Mouse (Mus musculus) gastrocnemius, postnatal 36 days (tissue): ENCODE measurements around the gene F2. TPM values are rescaled to one million over a fixed set of nuclear protein-coding genes. Genes with fewer than 3 reads are reported as not detected.
A peak's percentile ranks its signal among the peaks of the same experiment; 100 is the strongest.

ENCODE experiments used
- DNase-seq, 2 experiments: peaks; one replicate each; pipeline ENCODE4 v3.0.0; 2022
- intact Hi-C: fragments of 180-260 bp; cut with DNase I; formaldehyde crosslinking; loops from one replicate; pipeline ENCODE4 v1.15.1; 2025
- long read RNA-seq, 2 experiments: library from polyadenylated mRNA; stranded (forward); transcript quantifications; one replicate each; pipeline ENCODE4 v2.0.0; 2021
- total RNA-seq, 2 experiments: library from RNA; stranded (reverse); gene quantifications; 2 replicates each; pipeline ENCODE4 v1.2.3; 2021

Gene F2
- under 1 TPM in 1 of 2 experiments, not detected in 1; 0.46 TPM for total RNA-seq
- long read RNA-seq, experiment 1: 0 reads
- long read RNA-seq, experiment 2: 0 reads

- DNase-seq: no peak
- intact Hi-C loops: no loop called here
Observed at GRCm38 (mm10) chr2:91636229-91636628, at the start of gene F2. F2 (minus strand) TSS chr2:91636414.

GRCm38 (mm10) chr2:91683919-91684318, 47.7 kb upstream of the F2 start:
- intact Hi-C loops: no loop called here
- no peak for DNase-seq

DNA sequence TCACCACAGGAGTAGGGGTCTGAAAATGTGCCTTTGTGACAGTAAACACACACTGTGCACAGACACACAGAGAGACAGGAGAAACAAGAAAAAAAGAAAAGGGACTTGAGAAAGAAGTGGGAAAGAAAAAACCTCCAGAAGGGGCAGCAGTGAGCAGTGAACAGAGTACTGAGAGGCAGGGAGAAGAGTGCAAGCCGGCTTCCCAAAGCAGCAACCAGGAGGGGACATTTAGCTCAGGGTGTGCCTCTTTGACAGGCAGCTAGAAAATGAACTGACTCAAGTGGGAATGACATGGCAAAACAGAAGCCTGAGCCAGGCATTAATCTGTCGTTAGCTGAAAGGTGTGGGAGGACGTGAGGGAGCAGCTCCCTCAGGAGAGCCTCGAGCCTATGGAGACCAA, 46.6 kb upstream of the F2 start:
- intact Hi-C loops: no loop called here
- peak in 1 of 2 experiments; percentile 42 for DNase-seq

DNA sequence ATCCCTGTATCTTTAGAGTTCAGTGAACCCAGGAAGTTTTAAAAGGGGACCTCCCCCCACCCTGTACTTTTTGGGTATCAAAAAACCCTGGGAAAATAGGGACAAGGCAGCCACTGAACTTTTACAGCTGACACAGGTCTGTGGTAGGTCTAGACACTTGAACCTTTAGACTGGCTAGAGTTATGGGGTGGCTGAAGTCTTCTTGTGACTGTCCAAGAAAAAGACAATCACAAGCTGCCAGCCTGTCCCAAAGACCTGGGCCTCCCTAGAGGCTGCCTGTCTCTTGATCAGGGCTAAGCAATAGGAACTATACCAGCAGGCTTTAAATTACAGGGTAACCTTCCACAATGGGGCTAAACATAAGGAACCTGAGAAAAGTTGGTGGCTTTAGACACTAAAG, 40.7 kb upstream of the F2 start:
- intact Hi-C loops: no loop called here

DNA sequence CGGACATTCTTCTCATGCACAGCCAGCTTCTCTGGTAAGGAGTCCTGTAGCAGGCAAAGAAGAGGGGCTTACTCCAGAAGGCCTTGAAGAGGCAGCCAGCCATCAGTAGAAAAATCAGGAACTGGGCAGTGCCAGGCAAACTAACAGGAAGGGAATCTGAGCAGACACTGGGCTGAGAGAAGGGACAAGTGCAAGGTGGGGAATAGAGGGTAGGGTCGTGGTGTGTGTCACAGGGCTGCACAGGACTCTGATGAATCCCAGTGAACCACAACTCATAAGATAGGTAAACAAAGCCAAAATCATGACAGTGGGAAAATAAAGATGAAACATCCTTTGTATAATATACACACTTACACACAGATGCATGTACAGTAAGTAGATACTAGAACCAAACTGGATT, 40.2 kb upstream of the F2 start:
- DNase-seq: no peak
- intact Hi-C loops: no loop called here

More for the DNA sequence above, 40.7 kb upstream of the F2 start:
- no peak for DNase-seq

DNA sequence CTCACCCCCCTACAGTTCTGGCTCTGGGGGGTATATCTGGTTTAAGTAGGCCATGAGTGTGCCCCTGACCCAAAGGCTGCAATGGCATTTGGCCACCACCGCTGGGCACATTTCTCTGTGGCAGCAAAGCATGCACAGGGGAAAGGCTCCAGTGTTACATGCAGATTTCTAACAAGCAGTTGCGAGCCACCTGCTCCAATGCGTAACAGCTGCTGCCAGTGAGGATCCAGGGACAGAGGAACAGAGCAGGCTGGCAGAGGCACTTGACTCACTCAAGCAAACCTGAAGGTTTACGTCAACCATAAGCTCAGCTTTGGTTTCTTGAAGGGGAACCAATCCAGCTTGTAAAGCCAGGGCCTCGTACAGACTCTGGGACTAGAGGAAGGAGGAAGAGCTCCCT, 38.7 kb upstream of the F2 start:
- peak in 1 of 2 experiments; percentile 6 for DNase-seq
- intact Hi-C loops: no loop called here

- no peak for DNase-seq
- intact Hi-C loops: no loop called here
Observed at GRCm38 (mm10) chr2:91673587-91673986, 37.4 kb upstream of the F2 start.

- intact Hi-C loops: no loop called here
Observed at GRCm38 (mm10) chr2:91670038-91670437, 33.8 kb upstream of the F2 start.

DNA sequence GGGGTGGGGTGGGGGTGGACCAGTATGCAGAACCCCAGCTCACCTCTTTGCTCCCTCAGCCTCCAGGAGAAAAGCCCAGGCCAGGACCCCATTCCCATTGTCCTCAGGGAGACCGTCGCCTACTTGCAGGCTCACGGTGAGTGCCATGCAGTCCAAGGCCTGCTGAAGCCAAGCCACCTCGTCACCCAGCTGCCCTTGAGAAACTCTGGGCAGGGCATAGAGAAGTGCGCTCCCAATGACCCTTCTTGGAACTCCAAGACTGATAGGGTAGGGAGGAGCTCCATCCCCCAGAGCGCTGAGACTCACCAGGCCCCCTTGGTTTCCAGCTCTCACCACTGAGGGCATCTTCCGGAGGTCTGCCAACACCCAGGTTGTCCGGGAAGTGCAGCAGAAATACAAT, 33.1 kb upstream of the F2 start:
- intact Hi-C loops: no loop called here
- DNase-seq: no peak

More at GRCm38 (mm10) chr2:91670038-91670437, 33.8 kb upstream of the F2 start:
- no peak for DNase-seq

DNA sequence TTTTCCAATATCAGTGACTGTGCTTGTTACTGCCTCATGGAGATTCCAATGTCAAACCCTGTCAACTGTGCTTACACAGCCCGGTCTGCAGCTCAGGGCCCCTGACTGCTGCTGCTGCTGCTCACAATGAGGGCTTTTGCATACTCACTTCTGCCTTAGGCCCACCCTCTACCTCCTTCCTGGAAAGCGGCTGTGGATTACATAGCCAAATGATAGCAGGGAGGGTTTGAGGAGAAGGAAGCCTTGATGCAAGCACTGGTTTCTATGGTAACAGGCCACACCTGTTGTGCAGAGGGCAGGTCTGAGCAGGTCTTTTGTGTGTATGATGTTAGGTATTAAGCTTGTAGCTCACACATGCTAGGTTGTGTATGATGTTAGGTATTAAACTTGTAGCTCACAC, 31.5 kb upstream of the F2 start:
- no peak for DNase-seq
- intact Hi-C loops: no loop called here

DNA sequence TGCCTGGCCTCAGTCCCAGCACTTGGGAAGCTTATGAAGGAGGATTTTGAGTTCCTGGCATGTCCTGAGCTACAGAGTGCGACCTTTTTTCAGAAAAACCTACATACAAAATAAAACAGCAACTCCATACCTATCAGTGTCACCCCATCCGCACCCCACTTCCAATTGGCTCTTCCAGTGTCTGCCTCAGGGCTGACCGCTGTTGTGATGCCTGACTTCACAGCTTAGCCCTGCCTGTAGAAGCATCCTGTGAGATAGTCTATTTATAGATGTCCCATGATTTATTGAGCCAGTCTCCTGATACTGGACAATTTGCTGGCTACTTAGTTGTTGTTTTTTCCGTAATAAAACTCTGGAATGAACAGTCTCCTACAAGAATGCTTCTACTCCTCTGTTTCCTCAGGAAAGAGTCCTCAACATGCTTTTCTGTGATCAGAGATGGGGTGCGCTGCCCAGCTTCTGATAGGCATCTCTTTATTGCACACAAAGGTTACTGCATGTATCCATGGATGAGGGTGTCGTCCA, 30.2 kb upstream of the F2 start:
- intact Hi-C loops: no loop called here
- no peak for DNase-seq

GRCm38 (mm10) chr2:91664780-91665179, 28.6 kb upstream of the F2 start:
- DNase-seq: no peak
- intact Hi-C loops: no loop called here

- DNase-seq: no peak
- intact Hi-C loops: no loop called here
Observed at GRCm38 (mm10) chr2:91660981-91661380, 24.8 kb upstream of the F2 start.

DNA sequence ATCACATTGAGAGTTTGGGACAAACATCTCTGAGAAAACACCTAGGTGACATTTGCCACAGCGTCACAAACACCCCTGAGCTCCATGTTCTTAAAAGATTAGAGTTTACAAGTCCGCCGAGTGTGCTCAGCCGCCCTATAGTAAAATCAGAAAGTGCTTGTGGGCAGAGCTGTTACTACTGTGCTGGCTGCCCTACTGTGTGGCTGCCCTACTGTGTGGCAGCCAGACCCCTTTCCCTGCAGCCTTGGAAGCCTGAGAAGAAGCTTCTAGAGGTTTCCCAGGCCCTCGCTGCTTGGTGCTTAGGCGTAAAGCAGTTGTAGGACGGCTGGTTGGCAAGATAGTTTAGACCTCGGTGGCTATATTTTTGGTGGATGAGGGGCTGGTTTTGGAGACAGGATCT, 23.4 kb upstream of the F2 start:
- no peak for DNase-seq
- intact Hi-C loops: no loop called here

DNA sequence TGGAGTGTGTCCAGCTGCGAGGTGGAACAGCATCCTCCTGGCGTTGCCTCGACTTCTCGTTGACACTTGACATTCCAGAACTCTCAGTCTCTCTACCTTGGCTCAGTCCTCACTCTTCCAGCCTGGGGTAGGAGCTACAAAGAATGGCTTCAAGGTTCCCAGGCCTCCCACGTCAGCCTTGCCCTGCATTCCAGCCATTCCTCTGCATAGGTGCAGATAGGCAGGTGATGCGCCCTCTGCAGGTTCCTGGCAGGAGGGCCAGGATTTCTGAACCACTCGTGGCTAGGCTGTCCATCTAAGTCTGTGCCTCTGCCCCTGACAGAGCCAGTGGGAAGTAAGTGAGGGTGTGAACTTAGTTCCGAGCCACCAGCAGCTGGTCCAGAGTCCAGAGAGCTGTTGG, 20.6 kb upstream of the F2 start:
- no peak for DNase-seq
- intact Hi-C loops: no loop called here

DNA sequence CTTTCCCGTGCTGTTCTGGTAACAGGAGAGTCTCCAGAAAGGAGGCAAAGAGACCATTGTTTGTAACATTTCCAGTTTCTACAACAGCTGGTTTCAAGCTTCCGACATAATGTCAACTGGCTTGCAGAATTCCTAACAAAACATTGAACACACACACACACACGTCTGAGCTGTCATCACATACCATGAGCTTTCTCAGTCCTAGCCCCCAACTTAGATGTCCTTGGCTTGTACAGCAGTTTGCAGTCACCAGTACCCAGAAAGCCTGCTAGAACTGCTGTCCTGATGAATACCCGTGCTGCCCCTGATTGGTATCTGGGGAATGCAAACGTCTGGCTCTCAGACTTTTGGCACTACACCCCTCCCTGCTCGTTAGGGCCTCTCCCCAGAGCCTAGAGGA, 19.6 kb upstream of the F2 start:
- DNase-seq: no peak
- intact Hi-C loops: no loop called here

DNA sequence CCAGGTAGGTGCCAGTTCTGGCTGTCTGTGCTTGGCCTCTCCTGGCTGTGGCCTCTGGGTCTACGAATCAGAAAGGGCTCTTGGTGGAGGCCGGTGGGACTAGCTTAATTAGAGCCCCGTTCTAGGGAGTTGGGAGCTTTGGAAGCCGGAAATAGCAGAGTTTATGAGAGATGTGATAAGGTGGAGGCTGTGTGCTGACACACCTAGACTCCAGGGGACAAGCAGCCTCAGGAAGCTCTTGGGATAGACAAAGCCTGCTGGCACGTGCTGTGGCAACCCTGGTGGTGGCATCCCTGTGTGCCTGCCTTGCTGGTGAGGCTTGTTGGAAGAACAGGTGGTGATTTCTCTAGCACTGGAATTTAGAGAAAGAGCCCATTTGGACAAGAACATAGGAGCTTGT, 19.2 kb upstream of the F2 start:
- intact Hi-C loops: no loop called here
- no peak for DNase-seq

DNA sequence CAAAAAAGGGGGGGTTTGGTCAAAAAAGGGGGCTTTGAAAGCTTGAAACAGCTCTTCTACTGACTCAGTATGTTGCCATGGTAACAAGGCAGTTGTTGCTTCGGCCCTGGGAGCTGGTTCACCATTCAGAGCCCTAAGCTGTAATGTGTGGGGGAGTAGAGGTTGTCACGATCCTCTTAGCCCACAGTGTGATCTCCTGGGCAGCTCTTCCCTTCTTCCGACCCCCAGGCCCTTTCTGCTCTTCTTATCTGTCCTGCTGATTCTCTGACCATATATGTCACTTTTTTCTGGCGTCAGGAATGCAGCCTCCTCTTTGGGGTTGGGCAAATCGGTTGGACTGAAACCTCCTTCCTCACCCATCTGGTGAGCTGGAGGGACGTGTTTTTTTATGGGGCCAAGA, 16.6 kb upstream of the F2 start:
- intact Hi-C loops: no loop called here
- DNase-seq: no peak

- intact Hi-C loops: loop anchor here (2.0 kb wide), 1 partner anchor 59 kb away; the partner anchor contains the start of genes Atg13 and Harbi1
- DNase-seq: no peak
Observed at GRCm38 (mm10) chr2:91651458-91652258, 15.4 kb upstream of the F2 start.

- intact Hi-C loops: loop anchor here (2.0 kb wide), 1 partner anchor 60 kb away; the partner anchor contains the start of genes Atg13 and Harbi1
- DNase-seq: no peak
Observed at GRCm38 (mm10) chr2:91650360-91650995, 14.3 kb upstream of the F2 start.

DNA sequence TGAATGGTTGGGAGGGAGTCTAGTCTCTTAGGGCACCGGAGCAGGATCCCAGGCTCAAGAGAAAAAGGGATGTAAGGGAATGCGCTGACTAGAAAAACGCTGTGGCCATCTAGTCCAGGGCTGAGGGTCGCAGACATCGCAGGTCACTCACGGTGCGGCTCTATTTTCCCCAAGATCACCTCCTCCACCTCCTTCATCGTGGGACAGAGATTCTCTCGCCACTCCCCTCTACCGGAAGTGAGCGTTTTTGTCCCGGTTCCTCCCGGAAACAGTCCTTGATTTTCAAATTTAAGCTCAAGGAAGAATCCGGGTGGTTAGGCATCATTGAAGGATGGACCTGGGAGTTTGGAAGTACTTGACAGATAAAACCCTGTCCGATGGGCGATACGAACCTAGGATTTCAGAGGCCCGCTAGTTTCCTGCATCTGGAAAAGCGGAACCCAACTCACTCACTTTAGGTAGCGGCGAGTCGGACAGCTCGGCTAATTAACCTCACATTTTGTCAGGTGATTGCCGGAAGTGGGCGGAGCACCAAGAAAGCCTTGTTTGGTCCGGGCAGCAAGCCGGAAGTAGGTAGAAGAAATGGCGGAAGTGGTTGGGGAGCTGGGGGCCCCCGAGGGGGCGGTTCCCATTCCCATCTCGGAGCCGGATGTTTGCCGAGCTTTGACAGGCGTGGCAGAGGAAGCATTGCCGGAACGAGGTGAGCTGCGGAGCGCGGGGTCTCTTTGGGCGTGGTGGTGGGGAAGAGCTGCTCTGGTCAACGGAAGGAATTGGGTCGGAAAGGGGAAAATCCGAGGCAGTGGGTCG, 13.5 kb upstream of the F2 start, which contains the start of the genes Zfp408 and Arhgap1:
Gene Zfp408 (minus strand): TSS at position 239 of the 807 bp plus-strand sequence.
Gene Arhgap1 (plus strand): TSS at position 308 of the 807 bp plus-strand sequence.
- DNase-seq: peak; percentile 95 to 96
- intact Hi-C loops: loop anchor here (2.0 kb wide), 1 partner anchor 61 kb away; the partner anchor contains the start of genes Atg13 and Harbi1
